Mouse (Mus musculus): ENCODE data around the gene Papola. TPM values are rescaled to one million over a fixed set of nuclear protein-coding genes. Genes with fewer than 3 reads are reported as not detected.
"Not testable (repeated sequence)": the region's sequence is repeated elsewhere in the genome, so short reads cannot be mapped to it uniquely, and the experiment has no call there.

Gene Papola
- total RNA-seq, 2 experiments from 2014 or later = 201 to 204 TPM

GRCm38 (mm10) chr12:105789885-105790284 is 5.4 kb downstream of the Papola start:
- ATAC-seq (replicated peaks; ENCODE audit: low FRiP score, low TSS enrichment, poor library complexity, severe bottlenecking) = no peak

GRCm38 (mm10) chr12:105794896-105795295 is 10.4 kb downstream of the Papola start:
- ATAC-seq (replicated peaks; ENCODE audit: low FRiP score, low TSS enrichment, poor library complexity, severe bottlenecking) = no peak

- ATAC-seq (replicated peaks; ENCODE audit: low FRiP score, low TSS enrichment, poor library complexity, severe bottlenecking) = no peak
Observed at GRCm38 (mm10) chr12:105798001-105798400, 13.5 kb downstream of the Papola start.

- ATAC-seq (replicated peaks; ENCODE audit: low FRiP score, low TSS enrichment, poor library complexity, severe bottlenecking) = no peak
Observed at GRCm38 (mm10) chr12:105805790-105806189, 21.3 kb downstream of the Papola start.

- ATAC-seq (replicated peaks; ENCODE audit: low FRiP score, low TSS enrichment, poor library complexity, severe bottlenecking) = no peak
Observed at GRCm38 (mm10) chr12:105806205-105806604, 21.7 kb downstream of the Papola start.

GRCm38 (mm10) chr12:105807416-105807815 is 22.9 kb downstream of the Papola start:
- no peak for ATAC-seq (replicated peaks; ENCODE audit: low FRiP score, low TSS enrichment, poor library complexity, severe bottlenecking)

- no peak for ATAC-seq (replicated peaks; ENCODE audit: low FRiP score, low TSS enrichment, poor library complexity, severe bottlenecking)
Observed at GRCm38 (mm10) chr12:105808945-105809344, 24.5 kb downstream of the Papola start.

- ATAC-seq (replicated peaks; ENCODE audit: low FRiP score, low TSS enrichment, poor library complexity, severe bottlenecking) = peak; percentile 74
Observed at GRCm38 (mm10) chr12:105810608-105811007, 26.1 kb downstream of the Papola start.

GRCm38 (mm10) chr12:105813957-105814356 is 29.5 kb downstream of the Papola start:
- no peak for ATAC-seq (replicated peaks; ENCODE audit: low FRiP score, low TSS enrichment, poor library complexity, severe bottlenecking)

GRCm38 (mm10) chr12:105823472-105823871 is 39.0 kb downstream of the Papola start:
- no peak for ATAC-seq (replicated peaks; ENCODE audit: low FRiP score, low TSS enrichment, poor library complexity, severe bottlenecking)

- ATAC-seq (replicated peaks; ENCODE audit: low FRiP score, low TSS enrichment, poor library complexity, severe bottlenecking) = peak; percentile 95
Observed at GRCm38 (mm10) chr12:105824743-105825142, 40.2 kb downstream of the Papola start.

GRCm38 (mm10) chr12:105825266-105825665 is 40.8 kb downstream of the Papola start:
- ATAC-seq (replicated peaks; ENCODE audit: low FRiP score, low TSS enrichment, poor library complexity, severe bottlenecking) = no peak

GRCm38 (mm10) chr12:105832541-105832940 is 48.0 kb downstream of the Papola start:
- ATAC-seq (replicated peaks; ENCODE audit: low FRiP score, low TSS enrichment, poor library complexity, severe bottlenecking) = no peak

GRCm38 (mm10) chr12:105834926-105835325 is 50.4 kb downstream of the Papola start:
- no peak for ATAC-seq (replicated peaks; ENCODE audit: low FRiP score, low TSS enrichment, poor library complexity, severe bottlenecking)

GRCm38 (mm10) chr12:105835571-105835970 is 51.1 kb downstream of the Papola start:
- no peak for ATAC-seq (replicated peaks; ENCODE audit: low FRiP score, low TSS enrichment, poor library complexity, severe bottlenecking)

- no peak for ATAC-seq (replicated peaks; ENCODE audit: low FRiP score, low TSS enrichment, poor library complexity, severe bottlenecking)
Observed at GRCm38 (mm10) chr12:105836196-105836595, 51.7 kb downstream of the Papola start.

GRCm38 (mm10) chr12:105839096-105839495 is 54.6 kb downstream of the Papola start:
- peak; percentile 54; the same call in 1 of the 2 replicates for ATAC-seq (replicated peaks; ENCODE audit: low FRiP score, low TSS enrichment, poor library complexity, severe bottlenecking)

GRCm38 (mm10) chr12:105840545-105840944 is 56.1 kb downstream of the Papola start:
- not testable (repeated sequence) for ATAC-seq (replicated peaks; ENCODE audit: low FRiP score, low TSS enrichment, poor library complexity, severe bottlenecking)

- no peak for ATAC-seq (replicated peaks; ENCODE audit: low FRiP score, low TSS enrichment, poor library complexity, severe bottlenecking)
Observed at GRCm38 (mm10) chr12:105843243-105844005, 58.9 kb downstream of the Papola start.

- ATAC-seq (replicated peaks; ENCODE audit: low FRiP score, low TSS enrichment, poor library complexity, severe bottlenecking) = no peak
Observed at GRCm38 (mm10) chr12:105844406-105844805, 59.9 kb downstream of the Papola start.

- ATAC-seq (replicated peaks; ENCODE audit: low FRiP score, low TSS enrichment, poor library complexity, severe bottlenecking) = no peak
Observed at GRCm38 (mm10) chr12:105849102-105849501, 64.6 kb downstream of the Papola start.
